Mouse (Mus musculus) adrenal gland, postnatal 4 days (tissue): ENCODE results near the gene Prr12. TPM values are rescaled to one million over a fixed set of nuclear protein-coding genes. Genes with fewer than 3 reads are reported as not detected.
A peak's percentile ranks its signal among the peaks of the same experiment; 100 is the strongest.

ENCODE experiments used
- DNase-seq, 2 experiments: peaks; one replicate each; pipeline ENCODE4 v3.0.0; 2021 to 2022; ENCODE audit warnings: low spot score in 2 of 2, mixed read lengths in 2 of 2
- total RNA-seq, 2 experiments: library from RNA; stranded (reverse); gene quantifications; 2 replicates each; pipeline ENCODE4 v1.2.3; 2021

Prr12 gene
- total RNA-seq, 2 experiments from 2014 or later, result 76.4 to 85.1 TPM

GRCm38 (mm10) chr7:45002440-45002839, 50.2 kb downstream of the Prr12 start:
- DNase-seq, result no peak

DNA sequence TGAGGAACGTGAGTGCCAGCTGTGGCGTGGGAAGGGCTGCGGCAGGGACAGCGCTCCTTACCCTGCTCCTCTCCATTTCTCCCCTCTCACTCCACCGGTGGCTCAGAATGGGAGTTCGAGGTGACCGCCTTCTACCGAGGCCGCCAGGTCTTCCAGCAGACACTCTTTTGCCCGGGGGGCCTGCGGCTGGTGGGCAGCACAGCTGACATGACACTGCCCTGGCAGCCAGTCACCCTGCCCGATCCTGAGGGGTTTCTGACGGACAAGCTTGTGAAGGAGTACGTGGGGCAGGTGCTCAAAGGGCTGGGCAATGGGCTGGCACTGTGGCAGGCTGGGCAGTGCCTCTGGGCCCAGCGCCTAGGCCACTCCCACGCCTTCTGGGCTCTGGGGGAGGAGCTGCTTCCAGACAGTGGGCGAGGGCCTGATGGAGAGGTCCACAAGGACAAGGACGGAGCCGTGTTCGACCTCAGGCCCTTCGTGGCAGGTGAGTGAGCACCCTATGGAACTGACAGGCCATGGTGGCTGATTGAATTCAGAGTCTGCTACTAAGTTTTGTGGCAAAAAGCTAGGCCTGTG, 52.1 kb downstream of the Prr12 start:
- DNase-seq, result no peak

- no peak for DNase-seq
Measured at GRCm38 (mm10) chr7:44999753-45000152, 52.9 kb downstream of the Prr12 start.

DNA sequence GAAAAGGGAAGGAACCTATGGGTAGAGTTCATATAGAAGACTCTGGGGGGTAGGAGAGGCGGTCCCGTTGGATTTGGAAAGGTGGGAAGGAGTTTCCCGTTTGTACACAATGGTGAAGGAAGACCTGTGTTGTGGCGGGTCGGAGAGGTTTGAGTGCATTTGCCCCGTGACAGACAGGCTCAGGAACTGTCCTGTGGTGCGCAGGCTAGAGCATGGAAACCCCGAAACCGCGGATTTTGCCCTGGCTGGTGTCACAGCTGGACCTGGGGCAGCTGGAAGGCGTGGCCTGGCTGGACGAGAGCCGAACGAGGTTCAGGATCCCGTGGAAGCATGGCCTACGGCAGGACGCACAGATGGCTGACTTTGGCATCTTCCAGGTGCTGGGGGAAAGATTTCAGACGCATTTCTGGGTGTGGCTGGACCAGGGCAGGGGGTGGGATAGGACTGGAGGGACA, 54.2 kb downstream of the Prr12 start, which contains the start of gene Bcl2l12:
Bcl2l12 (minus strand) TSS at position 212 of the 455 bp plus-strand sequence.
- no peak for DNase-seq

GRCm38 (mm10) chr7:44997940-44998428, 54.7 kb downstream of the Prr12 start:
- DNase-seq, result no peak

GRCm38 (mm10) chr7:44997231-44997939, 55.3 kb downstream of the Prr12 start, which contains the start of gene Irf3:
Gene Irf3 (plus strand): TSS chr7:44997648.
- DNase-seq, result peak; percentile 74 to 94

DNA sequence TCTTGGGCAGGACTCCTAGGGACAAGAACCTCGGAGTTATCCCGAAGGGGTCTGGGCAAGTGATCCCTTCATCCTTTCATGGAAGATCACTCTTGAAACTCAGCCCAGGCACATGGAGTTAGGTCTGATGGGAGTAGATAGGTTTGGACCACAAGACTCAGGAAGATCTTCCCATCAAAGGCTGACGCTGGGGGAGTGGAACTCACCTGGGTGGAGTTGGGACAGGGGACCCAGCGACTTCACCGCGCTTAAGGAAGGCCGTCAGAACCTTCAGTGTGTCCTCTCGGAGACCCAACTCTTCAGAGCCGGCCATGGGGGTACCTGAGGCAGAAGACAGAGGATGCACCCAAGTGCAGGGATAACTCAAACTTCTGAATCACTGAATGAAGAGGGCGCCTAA, 56.0 kb downstream of the Prr12 start:
- no peak for DNase-seq

GRCm38 (mm10) chr7:44986879-44987718, 65.6 kb downstream of the Prr12 start:
- DNase-seq, result no peak

DNA sequence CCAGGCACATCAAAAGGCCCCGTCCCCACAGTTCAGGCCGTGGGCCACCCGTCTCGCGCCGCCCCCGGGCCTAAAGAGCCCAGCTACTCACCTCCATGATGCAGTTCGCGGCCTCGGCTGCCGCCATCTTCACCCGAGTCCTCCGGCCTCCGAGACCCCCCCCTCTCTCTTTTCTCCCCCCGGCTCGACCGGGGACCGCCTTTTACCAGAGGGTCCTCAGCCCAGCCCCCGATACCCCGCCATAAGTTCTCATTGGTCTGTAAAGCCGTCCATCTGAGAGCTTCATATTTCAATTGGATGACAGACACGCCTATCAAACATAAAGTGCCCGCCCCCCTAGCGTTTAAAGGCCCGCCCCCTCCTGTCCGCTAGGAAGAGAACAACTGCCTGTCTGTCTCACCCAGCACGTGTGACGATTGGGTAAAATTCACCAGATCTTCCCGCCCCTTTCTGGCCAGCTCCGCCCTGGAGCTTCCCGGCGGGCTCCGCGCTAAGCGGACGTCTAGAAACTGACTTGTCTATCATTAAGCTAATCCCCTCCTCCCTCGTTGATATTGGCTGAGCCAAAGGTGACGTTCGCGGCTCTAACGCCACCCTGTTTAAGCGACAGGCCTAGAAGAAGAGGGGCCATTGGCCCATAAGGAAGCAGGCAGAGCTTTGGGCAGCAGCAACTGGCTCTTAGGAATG, 66.3 kb downstream of the Prr12 start, which contains the start of gene Prmt1:
Prmt1 (minus strand) TSS at position 377 of the 687 bp plus-strand sequence.
- DNase-seq, result peak; percentile 77 to 92

- DNase-seq, result peak; percentile 35 to 53
Measured at GRCm38 (mm10) chr7:44985595-44986191, 67.0 kb downstream of the Prr12 start.

DNA sequence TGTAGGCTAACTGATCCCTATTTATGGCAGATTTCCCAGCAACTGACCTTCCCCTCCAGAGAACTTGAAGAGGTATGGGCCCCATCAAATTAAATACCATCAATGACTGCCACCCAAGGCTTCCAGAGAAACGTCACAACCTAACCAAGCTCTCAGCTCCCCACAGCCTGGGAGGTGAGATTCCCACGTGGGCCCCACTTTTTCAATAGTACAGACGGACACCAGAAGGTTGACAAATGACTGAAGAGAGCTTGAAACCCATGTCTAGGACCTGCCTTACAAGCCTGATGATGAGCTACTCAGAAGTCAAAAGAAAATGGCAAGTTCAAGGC, 67.9 kb downstream of the Prr12 start:
- no peak for DNase-seq

DNA sequence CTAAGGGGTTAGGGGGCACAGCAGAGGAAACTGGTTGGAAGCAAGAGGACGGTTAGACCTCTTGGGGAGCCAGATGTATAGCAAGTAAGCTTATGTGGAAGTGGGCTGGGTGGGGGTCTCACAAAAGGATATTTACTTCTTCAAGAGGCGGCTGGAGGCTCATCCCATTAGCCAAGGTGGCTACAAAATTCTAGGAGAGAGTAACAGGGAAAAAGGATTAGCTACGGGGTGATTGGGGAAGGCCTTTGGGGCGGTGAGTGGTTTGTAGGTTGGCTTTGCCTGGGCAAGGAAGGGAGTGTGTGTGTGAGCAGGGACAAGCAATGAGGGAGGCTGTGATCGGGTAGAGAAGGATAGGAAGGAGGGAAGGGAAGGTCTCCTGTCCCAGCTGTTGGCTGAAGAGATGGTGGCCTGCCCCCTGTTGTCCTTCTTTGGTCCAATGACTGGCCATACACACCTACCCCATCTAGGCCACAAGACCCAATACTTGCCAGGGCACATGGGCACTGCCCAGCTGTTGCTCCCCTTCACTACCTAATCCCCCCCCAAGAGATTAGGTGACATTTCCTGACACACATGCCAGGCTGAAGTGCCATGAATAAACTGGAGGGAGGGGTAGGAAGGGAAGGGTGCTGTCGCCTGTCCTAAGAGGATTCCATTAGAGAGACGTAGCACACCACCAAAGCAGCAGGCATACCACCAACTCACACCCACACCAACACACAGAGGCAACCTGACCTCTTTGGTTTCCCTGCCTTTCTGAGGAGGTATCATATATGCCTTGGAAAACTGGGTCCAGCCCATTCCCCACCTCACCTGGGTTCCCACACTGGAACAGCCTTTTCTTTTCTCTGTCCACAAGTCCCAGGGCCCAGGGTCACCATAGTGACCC, 68.5 kb downstream of the Prr12 start:
- no peak for DNase-seq

GRCm38 (mm10) chr7:44983085-44983484, 69.6 kb downstream of the Prr12 start:
- peak; percentile 75 to 80 for DNase-seq

GRCm38 (mm10) chr7:44981539-44981938, 71.1 kb downstream of the Prr12 start:
- no peak for DNase-seq

GRCm38 (mm10) chr7:44978300-44978699, 74.4 kb downstream of the Prr12 start:
- DNase-seq, result no peak
